Mouse (Mus musculus): ENCODE measurements around the gene Arhgap30. TPM values are rescaled to one million over a fixed set of nuclear protein-coding genes. Genes with fewer than 3 reads are reported as not detected.
A peak's percentile ranks its signal among the peaks of the same experiment; 100 is the strongest.

The Arhgap30 gene
- total RNA-seq, 2 experiments from 2014 or later = 0.49 to 0.86 TPM

- DNase-seq = no peak
These were observed 13.1 kb upstream of the Arhgap30 start for GRCm38 (mm10) chr1:171375646-171376097.

- DNase-seq = no peak
These were observed 10.5 kb upstream of the Arhgap30 start for GRCm38 (mm10) chr1:171378298-171378697.

DNA sequence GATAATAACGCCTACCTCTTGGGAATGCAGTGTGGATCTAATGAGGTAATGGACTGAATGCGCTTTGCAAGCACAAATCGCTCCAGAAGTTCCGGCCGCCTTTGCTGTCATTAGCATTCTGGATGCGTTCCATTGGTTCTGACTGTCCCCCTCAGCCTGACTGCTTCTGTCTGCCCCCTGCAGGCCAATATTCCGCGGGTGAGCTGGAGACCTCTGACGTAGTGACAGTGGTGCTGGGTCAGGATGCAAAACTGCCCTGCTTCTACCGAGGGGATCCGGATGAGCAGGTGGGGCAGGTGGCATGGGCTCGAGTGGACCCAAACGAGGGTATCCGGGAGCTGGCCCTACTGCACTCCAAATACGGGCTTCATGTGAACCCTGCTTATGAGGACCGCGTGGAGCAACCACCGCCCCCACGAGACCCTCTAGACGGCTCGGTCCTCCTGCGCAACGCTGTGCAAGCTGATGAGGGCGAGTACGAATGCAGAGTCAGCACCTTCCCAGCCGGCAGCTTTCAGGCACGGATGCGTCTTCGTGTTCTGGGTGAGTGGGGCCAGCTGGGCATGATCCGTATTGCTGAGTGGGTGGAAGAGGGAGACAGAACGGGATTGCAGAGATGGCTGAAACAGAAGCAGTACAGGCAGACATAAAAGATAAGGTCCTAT, 8.7 kb upstream of the Arhgap30 start:
- peak; percentile 68 for DNase-seq

DNA sequence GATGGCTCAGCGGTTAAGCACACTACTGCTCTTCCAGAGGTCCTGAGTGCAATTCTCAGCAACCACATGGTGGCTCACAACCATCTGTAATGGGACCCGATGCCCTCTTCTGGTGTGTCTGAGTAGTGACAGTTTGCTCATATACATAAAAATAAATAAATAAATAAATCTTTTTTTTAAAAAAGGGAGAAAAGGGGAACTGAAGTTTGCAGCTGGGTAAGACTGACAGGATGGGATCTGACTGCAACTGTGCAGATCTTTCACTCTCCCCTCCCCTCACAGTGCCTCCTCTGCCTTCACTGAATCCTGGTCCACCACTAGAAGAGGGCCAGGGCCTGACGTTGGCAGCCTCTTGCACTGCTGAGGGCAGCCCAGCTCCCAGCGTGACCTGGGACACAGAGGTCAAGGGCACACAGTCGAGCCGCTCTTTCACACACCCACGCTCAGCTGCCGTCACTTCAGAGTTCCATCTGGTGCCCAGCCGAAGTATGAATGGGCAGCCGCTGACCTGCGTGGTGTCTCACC, 6.6 kb upstream of the Arhgap30 start:
- DNase-seq = no peak

DNA sequence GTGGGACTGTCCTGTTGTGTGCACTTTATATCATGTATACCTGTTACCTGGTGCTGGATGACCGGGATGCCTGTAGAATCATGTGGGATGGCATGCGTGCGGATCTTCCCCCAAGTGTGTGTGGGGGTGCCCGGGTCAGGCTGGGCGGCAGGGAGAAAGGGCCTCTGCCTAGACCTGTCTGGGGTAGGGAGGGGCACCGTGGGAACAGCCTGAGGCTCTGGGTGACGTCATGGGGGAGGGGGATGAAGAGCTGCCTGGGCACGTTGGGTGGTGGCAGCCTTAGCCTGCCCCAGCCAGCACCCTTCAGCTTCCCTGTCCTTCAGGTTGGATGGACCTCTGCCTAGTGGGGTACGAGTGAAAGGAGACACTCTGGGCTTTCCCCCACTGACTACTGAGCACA, 4.4 kb upstream of the Arhgap30 start:
- DNase-seq = no peak

- no peak for DNase-seq
These were observed 3.6 kb upstream of the Arhgap30 start for GRCm38 (mm10) chr1:171385171-171385570.

- DNase-seq = no peak
These were observed 1.7 kb upstream of the Arhgap30 start for GRCm38 (mm10) chr1:171387099-171387498.

GRCm38 (mm10) chr1:171390101-171390500, 1.3 kb downstream of the Arhgap30 start:
- DNase-seq = peak; percentile 40

GRCm38 (mm10) chr1:171401821-171402220, 13.1 kb downstream of the Arhgap30 start:
- no peak for DNase-seq

DNA sequence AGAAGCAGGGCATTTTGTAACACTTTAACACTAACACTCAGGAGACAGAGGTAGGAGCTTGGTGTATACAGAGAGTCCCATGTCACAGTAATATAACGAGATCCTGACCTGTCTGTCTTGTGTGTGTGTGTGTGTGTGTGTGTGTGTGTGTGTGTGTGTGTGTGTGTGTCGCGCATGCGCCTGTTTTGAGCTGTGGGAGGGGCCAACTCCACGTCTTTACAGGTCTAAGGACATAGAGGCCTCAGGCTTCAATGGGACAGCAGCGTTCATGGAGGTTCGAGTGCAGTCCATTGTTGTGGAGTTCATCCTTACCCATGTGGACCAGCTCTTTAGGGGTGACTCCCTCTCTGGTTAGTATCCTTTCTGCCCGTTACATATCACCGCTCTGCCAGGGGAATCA, 14.2 kb downstream of the Arhgap30 start:
- DNase-seq = no peak

DNA sequence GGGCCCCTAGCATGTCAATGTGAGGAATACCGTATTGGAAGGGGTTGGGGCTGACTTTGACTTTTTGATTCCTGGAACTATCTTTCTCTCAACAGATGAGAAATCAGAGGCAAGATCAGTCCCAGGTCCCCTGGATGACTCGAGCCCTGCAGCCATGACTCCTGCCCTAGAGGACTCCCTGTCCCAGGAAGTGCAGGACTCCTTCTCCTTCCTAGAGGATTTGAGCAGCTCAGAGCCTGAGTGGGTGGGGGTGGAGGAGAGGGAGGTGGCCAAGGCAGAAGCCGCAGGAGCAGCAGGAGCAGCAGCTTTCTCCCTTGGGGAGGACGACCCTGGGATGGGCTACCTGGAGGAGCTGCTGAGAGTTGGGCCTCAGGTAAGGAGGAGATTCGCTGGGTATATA, 18.5 kb downstream of the Arhgap30 start:
- DNase-seq = no peak

GRCm38 (mm10) chr1:171410231-171410630, 21.5 kb downstream of the Arhgap30 start:
- DNase-seq = no peak

DNA sequence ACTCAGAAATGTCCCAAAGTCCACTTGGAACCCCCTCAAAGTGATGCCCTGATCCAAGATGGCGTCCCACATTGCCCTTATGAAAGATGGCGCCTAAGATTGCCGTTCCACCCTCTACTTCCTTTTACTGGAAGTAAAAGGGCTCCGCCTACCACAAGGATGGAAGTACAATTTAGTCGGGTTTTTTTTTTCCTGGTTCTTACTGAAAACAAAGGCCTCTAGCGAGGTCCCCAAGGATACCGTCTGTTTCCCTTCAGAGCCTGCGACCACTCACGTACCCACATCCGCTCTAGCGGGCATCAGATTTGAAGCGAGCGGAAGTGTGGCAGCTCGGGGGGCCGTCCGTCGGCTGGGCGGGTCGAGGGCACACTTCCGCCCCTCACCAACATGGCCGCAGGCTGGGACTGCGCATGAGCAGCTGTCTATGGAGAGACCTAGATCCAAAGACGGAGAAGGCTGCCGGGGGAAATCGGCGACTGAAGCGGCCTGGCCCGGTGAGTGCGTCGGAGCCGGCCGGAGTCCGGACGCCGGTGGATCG, 22.3 kb downstream of the Arhgap30 start, which contains the start of gene Usf1:
Gene Usf1 (plus strand): TSS at position 367 of the 538 bp plus-strand sequence.
- DNase-seq = peak; percentile 94

DNA sequence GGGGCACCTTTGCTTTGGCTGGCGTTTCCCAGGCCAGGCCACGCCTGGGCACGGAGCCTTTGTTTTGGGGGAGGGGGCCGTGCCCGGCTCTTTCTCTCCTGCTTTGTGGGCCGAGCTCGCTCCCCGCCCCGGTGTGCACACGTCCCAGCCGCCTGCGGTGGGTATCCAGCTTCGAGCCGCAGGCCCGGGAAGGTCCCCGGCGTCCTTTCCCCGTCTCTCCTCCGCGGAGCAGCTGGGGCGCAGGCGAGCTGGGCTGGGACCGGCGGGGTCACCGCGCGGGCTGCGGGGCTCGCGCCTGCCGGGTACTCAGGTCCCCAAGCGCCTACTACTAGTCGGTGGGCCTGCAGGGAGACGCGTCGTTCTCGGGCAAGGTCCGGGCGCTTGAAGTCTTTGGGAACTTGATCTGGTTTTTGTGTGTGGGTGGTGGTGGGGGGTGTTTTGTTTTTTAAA, 22.8 kb downstream of the Arhgap30 start:
- no peak for DNase-seq

- DNase-seq = peak; percentile 22
These were observed 23.3 kb downstream of the Arhgap30 start for GRCm38 (mm10) chr1:171412001-171412441.

GRCm38 (mm10) chr1:171412446-171412845, 23.7 kb downstream of the Arhgap30 start:
- DNase-seq = no peak

DNA sequence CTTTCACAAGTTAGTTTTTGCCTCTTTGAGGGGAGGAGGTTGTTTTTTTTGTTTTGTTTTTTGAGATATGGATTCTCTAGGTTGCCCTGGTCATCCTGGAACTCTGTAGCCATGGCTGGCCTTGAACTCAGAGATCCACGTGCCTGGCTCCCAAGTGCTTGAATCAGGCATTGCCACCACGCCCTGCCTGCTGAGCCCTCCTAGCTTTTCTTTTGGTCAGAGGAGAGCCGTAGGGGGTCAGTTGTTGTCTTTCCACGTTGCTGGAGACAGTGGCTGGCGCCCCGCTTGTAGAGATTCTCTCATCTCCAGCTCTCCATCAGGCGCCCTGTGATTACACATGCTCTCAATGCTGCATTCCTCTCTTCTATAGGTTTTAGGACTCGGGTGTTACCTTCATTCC, 24.9 kb downstream of the Arhgap30 start:
- DNase-seq = no peak

GRCm38 (mm10) chr1:171418660-171419059, 29.9 kb downstream of the Arhgap30 start, which contains the start of gene Tstd1:
Gene Tstd1 (plus strand): TSS chr1:171418872.
- DNase-seq = no peak

GRCm38 (mm10) chr1:171419291-171419882, 30.6 kb downstream of the Arhgap30 start:
- no peak for DNase-seq

DNA sequence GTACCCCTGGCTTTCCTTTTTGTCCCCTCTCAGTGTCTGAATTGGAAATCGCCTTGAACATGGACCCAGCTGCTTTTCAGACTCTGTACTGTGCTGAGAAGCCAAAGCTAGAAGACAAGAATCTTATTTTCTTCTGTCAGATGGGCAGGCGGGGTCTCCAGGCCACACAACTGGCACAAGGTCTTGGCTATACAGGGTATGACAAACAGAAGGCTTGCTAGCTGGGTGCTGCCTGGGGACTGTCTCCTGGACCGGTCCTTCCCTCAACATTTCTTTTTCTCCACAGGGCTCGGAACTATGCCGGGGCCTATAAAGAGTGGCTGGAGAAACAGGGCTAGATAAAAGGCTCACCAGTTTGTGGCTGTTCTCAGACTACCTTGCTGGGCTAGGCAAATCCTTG, 31.2 kb downstream of the Arhgap30 start:
- DNase-seq = no peak

GRCm38 (mm10) chr1:171422504-171423095, 33.8 kb downstream of the Arhgap30 start:
- no peak for DNase-seq

- DNase-seq = no peak
These were observed 35.9 kb downstream of the Arhgap30 start for GRCm38 (mm10) chr1:171424638-171425037.

- DNase-seq = no peak
These were observed 36.4 kb downstream of the Arhgap30 start for GRCm38 (mm10) chr1:171425126-171425525.
